Mouse (Mus musculus) frontal cortex, postnatal 25 days (tissue): ENCODE results near the gene Wdr73.

Experiments used
- DNase-seq, 2 experiments: peaks; one replicate each; pipeline ENCODE4 v3.0.0; 2022; ENCODE audit warnings: low spot score in 2 of 2

The Wdr73 gene

GRCm38 (mm10) chr7:80855316-80855715 is 45.8 kb downstream of the Wdr73 start:
- no peak for DNase-seq

- DNase-seq, result no peak
These were observed 47.9 kb downstream of the Wdr73 start for GRCm38 (mm10) chr7:80853218-80853617.

GRCm38 (mm10) chr7:80850520-80850919 is 50.5 kb downstream of the Wdr73 start:
- no peak for DNase-seq

DNA sequence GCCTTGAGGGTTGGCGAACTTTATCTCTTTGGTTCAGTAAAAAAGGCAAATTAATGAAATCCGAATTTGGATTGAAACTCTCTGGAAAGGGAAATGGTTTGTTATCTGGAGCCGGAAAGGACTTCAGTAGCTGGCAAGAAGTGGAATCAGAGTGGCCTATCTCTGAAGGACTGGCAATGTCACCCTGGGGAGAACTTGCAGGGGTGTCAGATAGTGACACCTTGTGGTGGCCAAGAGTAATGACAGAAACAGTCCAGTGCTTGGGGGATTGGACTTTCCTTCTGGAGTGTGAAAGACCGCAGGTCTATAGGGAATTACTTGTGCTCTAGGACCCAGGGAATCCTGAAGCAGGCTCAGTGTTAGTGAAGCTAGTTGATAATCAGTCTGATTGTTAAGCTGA is 51.4 kb downstream of the Wdr73 start:
- DNase-seq, result no peak

- no peak for DNase-seq
These were observed 51.8 kb downstream of the Wdr73 start for GRCm38 (mm10) chr7:80849267-80849666.

GRCm38 (mm10) chr7:80846709-80847108 is 54.4 kb downstream of the Wdr73 start:
- no peak for DNase-seq

DNA sequence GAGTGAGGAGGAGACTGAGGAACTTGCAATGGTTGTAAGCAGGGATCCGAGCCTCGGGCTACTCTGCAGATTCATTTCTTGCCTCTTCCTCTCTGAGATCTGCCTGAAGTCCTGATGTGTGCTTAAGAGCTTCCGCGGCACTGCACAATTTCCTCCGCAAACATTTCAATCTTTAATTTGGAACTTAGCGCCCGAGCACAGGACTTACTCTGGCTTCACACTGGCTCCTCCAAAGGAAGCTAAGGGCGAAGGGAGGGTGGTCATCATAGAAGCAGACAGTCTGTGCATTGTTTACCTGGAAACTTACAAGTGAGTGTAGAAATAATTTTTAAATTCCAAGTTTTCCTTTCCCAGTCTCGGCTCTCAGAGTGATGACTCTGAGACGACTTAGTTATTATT is 54.8 kb downstream of the Wdr73 start:
- DNase-seq, result no peak

DNA sequence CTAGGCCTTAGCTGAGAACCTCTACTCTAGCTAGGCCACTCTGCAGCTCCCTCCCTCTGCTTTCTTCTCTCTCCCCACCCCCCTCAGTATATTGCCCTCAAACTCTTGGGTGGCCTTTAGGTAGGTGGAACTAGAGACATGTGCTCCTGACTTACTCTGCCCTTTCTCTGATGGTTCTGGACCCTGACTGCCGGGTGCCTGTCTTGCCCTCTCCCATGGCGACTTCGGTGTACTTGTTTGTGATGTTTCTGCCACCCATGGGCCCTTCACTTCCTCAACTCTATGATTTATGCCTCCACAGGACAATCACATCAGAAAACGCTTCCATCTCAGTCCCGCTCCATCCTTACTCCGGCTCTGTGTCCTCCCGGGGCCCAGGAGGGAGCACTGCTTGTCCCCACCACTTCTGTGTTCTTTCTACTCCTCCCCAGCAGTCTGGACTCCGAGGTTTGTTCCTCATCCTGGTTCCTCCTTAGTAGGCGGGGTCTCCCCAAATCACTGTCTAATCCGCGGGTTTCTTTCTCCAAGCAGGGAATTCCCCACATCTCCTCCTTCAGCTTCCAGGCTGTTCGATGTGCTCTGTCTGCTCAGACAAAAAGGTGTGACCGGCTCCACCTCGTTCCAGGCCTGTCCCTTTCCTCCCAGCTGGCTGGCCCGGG is 55.3 kb downstream of the Wdr73 start:
- DNase-seq, result no peak

GRCm38 (mm10) chr7:80844691-80845090 is 56.4 kb downstream of the Wdr73 start:
- DNase-seq, result no peak

- DNase-seq, result no peak
These were observed 57.0 kb downstream of the Wdr73 start for GRCm38 (mm10) chr7:80843910-80844640.

GRCm38 (mm10) chr7:80843176-80843575 is 57.9 kb downstream of the Wdr73 start:
- no peak for DNase-seq

DNA sequence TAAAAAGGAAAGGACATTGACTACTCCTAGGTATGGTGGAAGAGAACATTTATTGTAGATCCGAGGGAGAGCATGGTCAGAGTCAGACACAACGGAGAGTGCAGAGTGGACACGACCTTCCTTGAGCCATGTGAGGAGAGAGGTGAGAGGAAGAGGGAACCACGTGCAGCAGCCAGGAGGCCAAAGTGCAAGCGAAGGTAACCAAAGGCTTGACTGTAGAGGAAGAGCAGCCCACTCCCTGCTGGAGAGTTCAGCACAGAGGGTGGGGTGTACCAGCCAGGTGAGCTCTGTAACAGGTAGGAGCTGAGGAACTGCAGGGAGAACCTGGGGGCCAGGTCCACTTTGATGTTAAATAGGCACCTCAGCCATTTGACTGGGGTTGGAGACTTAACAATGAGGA is 58.9 kb downstream of the Wdr73 start:
- DNase-seq, result no peak

GRCm38 (mm10) chr7:80840937-80841336 is 60.1 kb downstream of the Wdr73 start:
- no peak for DNase-seq
